Mouse (Mus musculus): Measurements from ENCODE around the gene Foxn2. TPM values are rescaled to one million over a fixed set of nuclear protein-coding genes. Genes with fewer than 3 reads are reported as not detected.

Foxn2 gene
- total RNA-seq, 1 experiment: 29.7 TPM

GRCm38 (mm10) chr17:88409706-88410105 is 30.8 kb upstream of the Foxn2 start:
- Histone ChIP-seq H3K36me3 (ENCODE audit: control insufficient read depth, insufficient read depth, low read length, poor library complexity, severe bottlenecking) (no peaks in the 10 kb centered on the region), H3K4me3 (ENCODE audit: insufficient read depth in 1 of 2, low read depth in 1 of 2, low read length in 2 of 2, poor library complexity in 1 of 2, severe bottlenecking in 1 of 2) (no peak overlapping the region), H3K9me3 (ENCODE audit: control insufficient read depth, insufficient read depth, low read depth, low read length) (no peaks in the 10 kb centered on the region), H3K4me1 (ENCODE audit: control insufficient read depth in 2 of 2, insufficient read depth in 2 of 2, low read length in 2 of 2, poor library complexity in 1 of 2) (no peaks in the 10 kb centered on the region), H3K27ac (ENCODE audit: insufficient read depth, low read depth, low read length, poor library complexity, severe bottlenecking) (no peak overlapping the region), H3K9ac (ENCODE audit: insufficient read depth, low read depth, low read length, poor library complexity, severe bottlenecking) (no peak overlapping the region)
- DNase-seq (ENCODE audit: low read depth, low spot score): no peak
- no peak for TF ChIP-seq HCFC1 (IDR thresholded peaks at IDR 0.05; ENCODE audit: borderline replicate concordance, insufficient read depth, low read length)
- TF ChIP-seq CHD2 (IDR thresholded peaks at IDR 0.05; ENCODE audit: low read depth, low read length): no peak
- TF ChIP-seq MAFK (IDR thresholded peaks at IDR 0.05; ENCODE audit: insufficient read depth, low read depth, low read length): no peak
- TF ChIP-seq ZC3H11A (IDR thresholded peaks at IDR 0.05; ENCODE audit: borderline replicate concordance, low read depth, low read length): no peak
- no peak for TF ChIP-seq ZNF384 (IDR thresholded peaks at IDR 0.05; ENCODE audit: low read depth, low read length)
- in situ Hi-C loops (cut with MboI; ENCODE audit: low sequenced_read_pairs in 2 of 2, unreplicated experiment in 2 of 2): no loop called here

- Histone ChIP-seq H3K4me3 (ENCODE audit: insufficient read depth in 1 of 2, low read depth in 1 of 2, low read length in 2 of 2, poor library complexity in 1 of 2, severe bottlenecking in 1 of 2) (no peak overlapping the region), H3K36me3 (ENCODE audit: control insufficient read depth, insufficient read depth, low read length, poor library complexity, severe bottlenecking) (no peaks in the 10 kb centered on the region), H3K9me3 (ENCODE audit: control insufficient read depth, insufficient read depth, low read depth, low read length) (no peaks in the 10 kb centered on the region), H3K9ac (ENCODE audit: insufficient read depth, low read depth, low read length, poor library complexity, severe bottlenecking) (no peak overlapping the region), H3K4me1 (ENCODE audit: control insufficient read depth in 2 of 2, insufficient read depth in 2 of 2, low read length in 2 of 2, poor library complexity in 1 of 2) (no peaks in the 10 kb centered on the region), H3K27ac (ENCODE audit: insufficient read depth, low read depth, low read length, poor library complexity, severe bottlenecking) (no peak overlapping the region)
- in situ Hi-C loops (cut with MboI; ENCODE audit: low sequenced_read_pairs in 2 of 2, unreplicated experiment in 2 of 2): no loop called here
- no peak for TF ChIP-seq MAFK (IDR thresholded peaks at IDR 0.05; ENCODE audit: insufficient read depth, low read depth, low read length)
- TF ChIP-seq ZNF384 (IDR thresholded peaks at IDR 0.05; ENCODE audit: low read depth, low read length): no peak
- no peak for TF ChIP-seq HCFC1 (IDR thresholded peaks at IDR 0.05; ENCODE audit: borderline replicate concordance, insufficient read depth, low read length)
- TF ChIP-seq ZC3H11A (IDR thresholded peaks at IDR 0.05; ENCODE audit: borderline replicate concordance, low read depth, low read length): no peak
- no peak for TF ChIP-seq CHD2 (IDR thresholded peaks at IDR 0.05; ENCODE audit: low read depth, low read length)
- DNase-seq (ENCODE audit: low read depth, low spot score): no peak
These were observed 27.2 kb upstream of the Foxn2 start for GRCm38 (mm10) chr17:88413155-88413836.

- Histone ChIP-seq H3K4me3 (ENCODE audit: insufficient read depth in 1 of 2, low read depth in 1 of 2, low read length in 2 of 2, poor library complexity in 1 of 2, severe bottlenecking in 1 of 2) (no peak overlapping the region), H3K9ac (ENCODE audit: insufficient read depth, low read depth, low read length, poor library complexity, severe bottlenecking) (no peak overlapping the region), H3K36me3 (ENCODE audit: control insufficient read depth, insufficient read depth, low read length, poor library complexity, severe bottlenecking) (no peaks in the 10 kb centered on the region), H3K27ac (ENCODE audit: insufficient read depth, low read depth, low read length, poor library complexity, severe bottlenecking) (no peak overlapping the region), H3K4me1 (ENCODE audit: control insufficient read depth in 2 of 2, insufficient read depth in 2 of 2, low read length in 2 of 2, poor library complexity in 1 of 2) (no peaks in the 10 kb centered on the region), H3K9me3 (ENCODE audit: control insufficient read depth, insufficient read depth, low read depth, low read length) (no peaks in the 10 kb centered on the region)
- in situ Hi-C loops (cut with MboI; ENCODE audit: low sequenced_read_pairs in 2 of 2, unreplicated experiment in 2 of 2): no loop called here
- TF ChIP-seq ZC3H11A (IDR thresholded peaks at IDR 0.05; ENCODE audit: borderline replicate concordance, low read depth, low read length) (no peak), MAFK (IDR thresholded peaks at IDR 0.05; ENCODE audit: insufficient read depth, low read depth, low read length) (no peak), ZNF384 (IDR thresholded peaks at IDR 0.05; ENCODE audit: low read depth, low read length) (no peak), HCFC1 (IDR thresholded peaks at IDR 0.05; ENCODE audit: borderline replicate concordance, insufficient read depth, low read length) (no peak)
- DNase-seq (ENCODE audit: low read depth, low spot score): no peak
These were observed 20.1 kb upstream of the Foxn2 start for GRCm38 (mm10) chr17:88420426-88420825.

- no peak overlapping the region for H3K27ac ChIP-seq (ENCODE audit: insufficient read depth, low read depth, low read length, poor library complexity, severe bottlenecking)
- no peak overlapping the region for H3K9ac ChIP-seq (ENCODE audit: insufficient read depth, low read depth, low read length, poor library complexity, severe bottlenecking)
- no peaks in the 10 kb centered on the region for H3K9me3 ChIP-seq (ENCODE audit: control insufficient read depth, insufficient read depth, low read depth, low read length)
- in situ Hi-C loops (cut with MboI; ENCODE audit: low sequenced_read_pairs in 2 of 2, unreplicated experiment in 2 of 2): no loop called here
- no peaks in the 10 kb centered on the region for H3K4me1 ChIP-seq (ENCODE audit: control insufficient read depth in 2 of 2, insufficient read depth in 2 of 2, low read length in 2 of 2, poor library complexity in 1 of 2)
- TF ChIP-seq ZC3H11A (IDR thresholded peaks at IDR 0.05; ENCODE audit: borderline replicate concordance, low read depth, low read length) (no peak), MAFK (IDR thresholded peaks at IDR 0.05; ENCODE audit: insufficient read depth, low read depth, low read length) (no peak)
- no peaks in the 10 kb centered on the region for H3K36me3 ChIP-seq (ENCODE audit: control insufficient read depth, insufficient read depth, low read length, poor library complexity, severe bottlenecking)
- no peak for DNase-seq (ENCODE audit: low read depth, low spot score)
- H3K4me3 ChIP-seq (ENCODE audit: insufficient read depth in 1 of 2, low read depth in 1 of 2, low read length in 2 of 2, poor library complexity in 1 of 2, severe bottlenecking in 1 of 2): no peak overlapping the region
These were observed 19.3 kb upstream of the Foxn2 start for GRCm38 (mm10) chr17:88421246-88421645.

GRCm38 (mm10) chr17:88430719-88431118 is 9.8 kb upstream of the Foxn2 start:
- no peaks in the 10 kb centered on the region for H3K9me3 ChIP-seq (ENCODE audit: control insufficient read depth, insufficient read depth, low read depth, low read length)
- H3K4me1 ChIP-seq (ENCODE audit: control insufficient read depth in 2 of 2, insufficient read depth in 2 of 2, low read length in 2 of 2, poor library complexity in 1 of 2): peaks cover 0 to 4% of the 10 kb centered on the region in 2 experiments; a peak in 1 of 4 replicates
- H3K9ac ChIP-seq (ENCODE audit: insufficient read depth, low read depth, low read length, poor library complexity, severe bottlenecking): no peak overlapping the region
- in situ Hi-C loops (cut with MboI; ENCODE audit: low sequenced_read_pairs in 2 of 2, unreplicated experiment in 2 of 2): no loop called here
- TF ChIP-seq HCFC1 (IDR thresholded peaks at IDR 0.05; ENCODE audit: borderline replicate concordance, insufficient read depth, low read length): no peak
- no peak for TF ChIP-seq CHD2 (IDR thresholded peaks at IDR 0.05; ENCODE audit: low read depth, low read length)
- TF ChIP-seq ZC3H11A (IDR thresholded peaks at IDR 0.05; ENCODE audit: borderline replicate concordance, low read depth, low read length): no peak
- no peak for TF ChIP-seq ZNF384 (IDR thresholded peaks at IDR 0.05; ENCODE audit: low read depth, low read length)
- no peak for TF ChIP-seq MAFK (IDR thresholded peaks at IDR 0.05; ENCODE audit: insufficient read depth, low read depth, low read length)
- DNase-seq (ENCODE audit: low read depth, low spot score): no peak
- no peaks in the 10 kb centered on the region for H3K36me3 ChIP-seq (ENCODE audit: control insufficient read depth, insufficient read depth, low read length, poor library complexity, severe bottlenecking)
- H3K4me3 ChIP-seq (ENCODE audit: insufficient read depth in 1 of 2, low read depth in 1 of 2, low read length in 2 of 2, poor library complexity in 1 of 2, severe bottlenecking in 1 of 2): no peak overlapping the region
- no peak overlapping the region for H3K27ac ChIP-seq (ENCODE audit: insufficient read depth, low read depth, low read length, poor library complexity, severe bottlenecking)

Data from ES-E14 (cell line).